Mouse (Mus musculus) ES-Bruce4 (cell line): ENCODE measurements around the gene Slc25a17.

Experiments used
- CTCF ChIP-seq: IDR thresholded peaks from one replicate; pipeline ENCODE4 v1.8.1; 2011; ENCODE audit warnings: low read depth, low read length
- EP300 ChIP-seq: IDR thresholded peaks from 2 replicates; pipeline ENCODE4 v1.6.1; 2011; ENCODE audit warnings: low read depth, low read length; ENCODE audit not compliant: insufficient read depth
- POLR2A ChIP-seq: IDR thresholded peaks from one replicate; pipeline ENCODE4 v1.8.1; 2011; ENCODE audit warnings: low read length; ENCODE audit not compliant: insufficient read depth

DNA sequence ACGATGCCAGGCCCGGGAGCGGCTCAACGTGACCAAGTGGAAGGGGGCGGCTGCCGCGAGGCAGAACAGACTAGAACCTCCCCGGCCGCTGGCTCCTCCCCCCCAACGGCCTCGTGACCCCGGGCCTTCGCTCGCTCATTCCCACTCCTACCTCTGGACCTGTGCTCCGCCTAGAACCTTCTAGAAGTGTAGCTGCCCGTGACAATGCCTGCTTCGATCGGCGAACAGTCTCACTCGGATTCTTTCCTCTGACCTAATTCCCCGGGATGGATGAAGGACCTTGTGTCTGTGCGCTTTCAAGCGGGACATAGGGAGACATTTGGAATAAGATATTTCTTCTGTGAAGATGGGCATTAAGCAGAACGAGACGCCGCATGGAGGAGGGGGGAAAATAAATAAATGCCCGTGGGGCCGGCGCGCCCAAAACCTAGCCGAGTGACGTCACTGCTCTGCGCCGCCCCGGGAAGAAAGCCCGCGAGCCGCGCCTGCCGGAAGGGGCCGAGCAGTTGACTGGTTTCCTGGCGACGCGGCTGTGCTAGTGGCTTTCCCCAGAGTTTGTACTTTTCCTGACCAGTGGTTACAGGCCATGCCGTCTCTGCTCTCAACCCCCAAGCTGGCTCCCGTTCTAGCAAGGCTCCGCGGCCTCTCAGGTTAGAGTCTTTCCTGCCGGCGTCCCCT lies 39.2 kb upstream of the Slc25a17 start, which contains the start of the genes St13 and Xpnpep3:
- TF ChIP-seq POLR2A (peak; percentile 66), CTCF (no peak), EP300 (peak; percentile 50; the same call in 1 of the 2 replicates)
